In the genomic region with DNA sequence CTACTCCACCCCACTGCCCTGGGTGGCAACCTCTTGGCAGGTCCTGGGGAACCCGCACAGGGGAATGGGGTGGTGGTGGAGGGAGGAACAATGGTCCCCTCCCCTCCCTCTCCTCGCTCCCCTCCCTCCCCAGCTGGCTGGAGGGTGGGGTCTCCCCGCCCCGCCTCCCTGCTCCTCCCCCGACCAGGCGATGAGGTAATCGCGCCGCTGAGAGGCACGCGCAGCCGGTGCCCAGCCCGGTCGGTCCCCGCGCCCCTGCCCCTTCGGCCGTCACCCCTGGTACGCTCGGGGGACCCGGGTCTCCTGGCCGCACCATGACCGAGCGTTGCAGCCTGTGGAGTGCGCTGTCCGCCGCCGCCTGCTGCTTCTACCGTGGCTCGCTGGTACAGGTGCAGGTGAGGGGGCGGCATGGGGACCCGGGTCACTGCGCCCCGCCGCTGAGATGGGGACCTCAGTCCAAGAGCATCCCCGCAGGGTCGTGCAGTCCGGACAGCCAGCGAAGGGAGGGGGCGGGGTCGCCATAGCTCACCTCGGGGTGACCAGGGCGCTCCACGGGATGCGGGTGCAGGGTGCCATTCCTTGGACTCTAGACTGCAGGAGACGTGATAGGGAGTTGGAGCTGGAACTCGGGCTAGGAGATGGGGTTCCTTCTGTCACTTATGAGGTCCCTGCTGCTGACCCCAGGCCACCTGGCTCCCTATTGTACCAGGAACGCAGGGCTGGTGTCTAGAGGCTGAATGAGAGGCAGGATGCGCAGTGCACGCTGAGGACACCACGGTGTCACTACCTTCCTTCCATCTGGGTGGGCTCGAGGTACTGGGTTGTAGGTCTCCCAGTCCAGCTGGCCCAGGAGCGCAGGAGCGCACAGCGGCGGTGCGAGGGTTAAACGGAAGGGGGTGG, we compare ENCODE assay signal across 8 mouse cellular contexts. TPM values are rescaled to one million over a fixed set of nuclear protein-coding genes. Genes with fewer than 3 reads are reported as not detected.
A peak's percentile ranks its signal among the peaks of the same experiment; 100 is the strongest.
DNase-seq lines count a peak whose midpoint lies in the region; ATAC-seq and TF ChIP-seq lines count a peak whose summit lies in the region.

No protein-coding gene starts in this region.

- peak overlapping the region; percentile 95 for H3K9ac ChIP-seq in hindbrain, embryonic 13.5 days
- H3K9ac ChIP-seq in liver, adult 2 months (ENCODE audit: low read depth, low read length): peak overlapping the region; percentile 24; the same call in 1 of the 2 replicates
- peak overlapping the region; percentile 97 for H3K9ac ChIP-seq in midbrain, postnatal 0 days (replicated peaks; ENCODE audit: low read length, poor library complexity, severe bottlenecking)

- peak; percentile 70 for DNase-seq in MN1 (ENCODE audit: low spot score)
- peak; percentile 57 to 65 for DNase-seq in adrenal gland, postnatal 36 days
- DNase-seq in liver, adult 2 months (ENCODE audit: extremely low read depth, low read depth, low spot score): no peak
- DNase-seq in midbrain, postnatal 0 days (ENCODE audit: low spot score): peak; percentile 72
- DNase-seq in spleen, postnatal 10 days (ENCODE audit: low spot score in 2 of 2): no peak

- H3K9me3 ChIP-seq in hindbrain, embryonic 13.5 days: no peaks in the 10 kb centered on the region
- H3K9me3 ChIP-seq in midbrain, postnatal 0 days (ENCODE audit: low read length): no peaks in the 10 kb centered on the region

- H3K4me3 ChIP-seq in embryonic fibroblast, embryonic 13.5 days (ENCODE audit: insufficient read depth, low read length): peak overlapping the region; percentile 7
- peak overlapping the region; percentile 79 for H3K4me3 ChIP-seq in hindbrain, embryonic 13.5 days
- no peak overlapping the region; the same call in 1 of the 2 replicates for H3K4me3 ChIP-seq in liver, adult 2 months (ENCODE audit: insufficient read depth, low read depth, low read length)
- H3K4me3 ChIP-seq in midbrain, postnatal 0 days (ENCODE audit: low read depth, low read length): peak overlapping the region; percentile 86

- WGBS in hindbrain, embryonic 13.5 days: 6% methylated on average over 44 of the region's 58 CpGs
- WGBS in liver, adult 2 months: 12% methylated on average over 57 of the region's 58 CpGs
- WGBS in midbrain, postnatal 0 days: 2% methylated on average over 51 of the region's 58 CpGs

- TF ChIP-seq CTCF in embryonic fibroblast, embryonic 13.5 days (IDR thresholded peaks at IDR 0.05; ENCODE audit: borderline replicate concordance, insufficient read depth, low read length): no peak
- TF ChIP-seq CTCF in liver, adult 2 months (IDR thresholded peaks at IDR 0.05; ENCODE audit: low read depth, low read length): no peak
- TF ChIP-seq CTCF in midbrain, postnatal 0 days (IDR thresholded peaks at IDR 0.05): no peak

- no peaks in the 10 kb centered on the region for H3K4me1 ChIP-seq in embryonic fibroblast, embryonic 13.5 days (ENCODE audit: control insufficient read depth, insufficient read depth, low read length)
- H3K4me1 ChIP-seq in hindbrain, embryonic 13.5 days (replicated peaks): peaks cover 52% of the 10 kb centered on the region
- H3K4me1 ChIP-seq in liver, adult 2 months (ENCODE audit: control insufficient read depth, insufficient read depth, low read length): peaks cover under 1% of the 10 kb centered on the region; the same call in 1 of the 2 replicates
- H3K4me1 ChIP-seq in midbrain, postnatal 0 days (ENCODE audit: insufficient read depth, low read length): peaks cover 8% of the 10 kb centered on the region; the same call in 1 of the 2 replicates

- no peaks in the 10 kb centered on the region for H3K79me2 ChIP-seq in liver, adult 2 months (ENCODE audit: control insufficient read depth, insufficient read depth, low read length)

- peak overlapping the region; percentile 79 for H3K4me2 ChIP-seq in hindbrain, embryonic 13.5 days
- H3K4me2 ChIP-seq in midbrain, postnatal 0 days (ENCODE audit: low read depth, low read length, poor library complexity, severe bottlenecking): peak overlapping the region; percentile 71

- H3K27ac ChIP-seq in embryonic fibroblast, embryonic 13.5 days (ENCODE audit: insufficient read depth, low read length): no peak overlapping the region
- peak overlapping the region; percentile 94 for H3K27ac ChIP-seq in hindbrain, embryonic 13.5 days
- H3K27ac ChIP-seq in liver, adult 2 months (replicated peaks; ENCODE audit: insufficient read depth, low read depth, low read length): no peak overlapping the region
- H3K27ac ChIP-seq in midbrain, postnatal 0 days (ENCODE audit: low read depth, low read length): peak overlapping the region; percentile 93

- TF ChIP-seq POLR2A in embryonic fibroblast, embryonic 13.5 days (IDR thresholded peaks at IDR 0.05; ENCODE audit: low read depth, low read length): no peak
- no peak for TF ChIP-seq POLR2A in liver, adult 2 months (IDR thresholded peaks at IDR 0.05; ENCODE audit: extremely low read depth, insufficient read depth, low read length)

- peaks cover 32% of the 10 kb centered on the region for H3K36me3 ChIP-seq in hindbrain, embryonic 13.5 days
- no peaks in the 10 kb centered on the region for H3K36me3 ChIP-seq in liver, adult 2 months (ENCODE audit: control insufficient read depth, insufficient read depth, low read length)
- peaks cover 20% of the 10 kb centered on the region for H3K36me3 ChIP-seq in midbrain, postnatal 0 days (ENCODE audit: insufficient read depth, low read length)

- peak; percentile 50 for ATAC-seq in hindbrain, embryonic 13.5 days (ENCODE audit: low FRiP score)
- peak; percentile 60 for ATAC-seq in midbrain, postnatal 0 days (ENCODE audit: low FRiP score)
- no peak for ATAC-seq in megakaryocyte-erythroid progenitor cell, adult 5-6 weeks (replicated peaks; ENCODE audit: low FRiP score, low TSS enrichment, poor library complexity, severe bottlenecking)

- 0 out of 2 replicates have a peak, but pooled peaks cover 11% of the 10 kb centered on the region for H3K27me3 ChIP-seq in hindbrain, embryonic 13.5 days
- peaks cover 7% of the 10 kb centered on the region for H3K27me3 ChIP-seq in liver, adult 2 months (ENCODE audit: control insufficient read depth, insufficient read depth, low read length)
- H3K27me3 ChIP-seq in midbrain, postnatal 0 days (ENCODE audit: insufficient read depth, low read length): no peaks in the 10 kb centered on the region

RNA-seq across cellular contexts. Expression of gene 6330409D20Rik, which starts 0.7 kb away (rescaled TPM):
- not detected for total RNA-seq in adrenal gland, postnatal 36 days (2021)
- not detected in 2 replicates for polyA plus RNA-seq in embryonic fibroblast, embryonic 13.5 days (2011; ENCODE audit: insufficient read length, low read depth, missing spikeins)
- polyA plus RNA-seq in hindbrain, embryonic 13.5 days (2015; fragmentation: Nextera tagmentation; extraction: Ambion mirVana): 3.3 and 3.7 TPM in 2 replicates
- total RNA-seq in liver, adult 2 months (2014; rRNA removed): not detected in 2 replicates
- polyA plus RNA-seq in liver, adult 2 months (2012; rRNA removed): not detected in 2 replicates
- total RNA-seq in midbrain, postnatal 0 days (2014; rRNA removed): 2.5 and 3.8 TPM in 2 replicates
- 3.7 and 4.0 TPM in 2 replicates for polyA plus RNA-seq in midbrain, postnatal 0 days (2015; fragmentation: Nextera tagmentation; extraction: Ambion mirVana)
- total RNA-seq in megakaryocyte-erythroid progenitor cell, adult 5-6 weeks (2014; fragmentation: Nextera tagmentation): not detected in 2 replicates
- not detected in 2 replicates for total RNA-seq in megakaryocyte-erythroid progenitor cell, adult 5-6 weeks (2017)

RNA-seq across cellular contexts. Expression of gene Tor2a, which starts 15.5 kb away (rescaled TPM):
- total RNA-seq in adrenal gland, postnatal 36 days (2021): 10 to 100 TPM; 26.7 to 32.5 TPM
- 26.1 and 36.6 TPM in 2 replicates for polyA plus RNA-seq in embryonic fibroblast, embryonic 13.5 days (2011; ENCODE audit: insufficient read length, low read depth, missing spikeins)
- 54.2 and 54.4 TPM in 2 replicates for polyA plus RNA-seq in hindbrain, embryonic 13.5 days (2015; fragmentation: Nextera tagmentation; extraction: Ambion mirVana)
- total RNA-seq in liver, adult 2 months (2014; rRNA removed): 26.6 and 35.6 TPM in 2 replicates
- polyA plus RNA-seq in liver, adult 2 months (2012; rRNA removed): 72.6 and 77.4 TPM in 2 replicates
- 43.8 and 72.8 TPM in 2 replicates for total RNA-seq in midbrain, postnatal 0 days (2014; rRNA removed)
- polyA plus RNA-seq in midbrain, postnatal 0 days (2015; fragmentation: Nextera tagmentation; extraction: Ambion mirVana): 42.0 and 44.9 TPM in 2 replicates
- total RNA-seq in megakaryocyte-erythroid progenitor cell, adult 5-6 weeks (2014; fragmentation: Nextera tagmentation): 29.8 and 30.9 TPM in 2 replicates
- total RNA-seq in megakaryocyte-erythroid progenitor cell, adult 5-6 weeks (2017): 17.1 and 17.4 TPM in 2 replicates

RNA-seq across cellular contexts. Expression of gene Sh2d3c, which starts 20.7 kb away (rescaled TPM):
- 10 to 100 TPM; 13.0 to 18.9 TPM for total RNA-seq in adrenal gland, postnatal 36 days (2021)
- polyA plus RNA-seq in embryonic fibroblast, embryonic 13.5 days (2011; ENCODE audit: insufficient read length, low read depth, missing spikeins): 2.1 and 2.6 TPM in 2 replicates
- 41.8 and 50.5 TPM in 2 replicates for polyA plus RNA-seq in hindbrain, embryonic 13.5 days (2015; fragmentation: Nextera tagmentation; extraction: Ambion mirVana)
- total RNA-seq in liver, adult 2 months (2014; rRNA removed): 2.2 and 3.2 TPM in 2 replicates
- 7.5 and 10.4 TPM in 2 replicates for polyA plus RNA-seq in liver, adult 2 months (2012; rRNA removed)
- total RNA-seq in midbrain, postnatal 0 days (2014; rRNA removed): 43.7 and 46.2 TPM in 2 replicates
- polyA plus RNA-seq in midbrain, postnatal 0 days (2015; fragmentation: Nextera tagmentation; extraction: Ambion mirVana): 54.4 and 54.6 TPM in 2 replicates
- total RNA-seq in megakaryocyte-erythroid progenitor cell, adult 5-6 weeks (2014; fragmentation: Nextera tagmentation): 2.5 and 5.4 TPM in 2 replicates
- total RNA-seq in megakaryocyte-erythroid progenitor cell, adult 5-6 weeks (2017): 1.1 and 1.4 TPM in 2 replicates

RNA-seq across cellular contexts. Expression of gene Cdk9, which starts 28.6 kb away (rescaled TPM):
- 10 to 100 TPM; 74.7 to 76.3 TPM for total RNA-seq in adrenal gland, postnatal 36 days (2021)
- polyA plus RNA-seq in embryonic fibroblast, embryonic 13.5 days (2011; ENCODE audit: insufficient read length, low read depth, missing spikeins): 77.9 and 82.0 TPM in 2 replicates
- 74.9 and 81.9 TPM in 2 replicates for polyA plus RNA-seq in hindbrain, embryonic 13.5 days (2015; fragmentation: Nextera tagmentation; extraction: Ambion mirVana)
- total RNA-seq in liver, adult 2 months (2014; rRNA removed): 19.5 and 27.3 TPM in 2 replicates
- 46.6 and 63.7 TPM in 2 replicates for polyA plus RNA-seq in liver, adult 2 months (2012; rRNA removed)
- total RNA-seq in midbrain, postnatal 0 days (2014; rRNA removed): 88.1 and 92.4 TPM in 2 replicates
- 58.2 and 59.4 TPM in 2 replicates for polyA plus RNA-seq in midbrain, postnatal 0 days (2015; fragmentation: Nextera tagmentation; extraction: Ambion mirVana)
- total RNA-seq in megakaryocyte-erythroid progenitor cell, adult 5-6 weeks (2014; fragmentation: Nextera tagmentation): 95.7 and 133 TPM in 2 replicates
- 29.6 and 46.5 TPM in 2 replicates for total RNA-seq in megakaryocyte-erythroid progenitor cell, adult 5-6 weeks (2017)

RNA-seq across cellular contexts. Expression of gene Ttc16, which starts 33.9 kb away (rescaled TPM):
- total RNA-seq in adrenal gland, postnatal 36 days (2021): under 1 TPM; 0.10 to 0.20 TPM
- 0.40 and 0.67 TPM in 2 replicates for polyA plus RNA-seq in embryonic fibroblast, embryonic 13.5 days (2011; ENCODE audit: insufficient read length, low read depth, missing spikeins)
- polyA plus RNA-seq in hindbrain, embryonic 13.5 days (2015; fragmentation: Nextera tagmentation; extraction: Ambion mirVana): 0.56 and 1.8 TPM in 2 replicates
- under 0.01 and 0.07 TPM in 2 replicates for total RNA-seq in liver, adult 2 months (2014; rRNA removed)
- 0.10 and 0.22 TPM in 2 replicates for polyA plus RNA-seq in liver, adult 2 months (2012; rRNA removed)
- total RNA-seq in midbrain, postnatal 0 days (2014; rRNA removed): 0.90 and 3.2 TPM in 2 replicates
- 0.32 and 0.44 TPM in 2 replicates for polyA plus RNA-seq in midbrain, postnatal 0 days (2015; fragmentation: Nextera tagmentation; extraction: Ambion mirVana)
- not detected in 2 replicates for total RNA-seq in megakaryocyte-erythroid progenitor cell, adult 5-6 weeks (2014; fragmentation: Nextera tagmentation)
- total RNA-seq in megakaryocyte-erythroid progenitor cell, adult 5-6 weeks (2017): 1.6 TPM in 1 of 2 replicates, not detected in the other

Comparison
In these comparisons a context has a peak if more than half of its experiments do, and no peak if none do; other contexts are left out.
1. DNase-seq: peak in MN1 (single experiment), adrenal gland, postnatal 36 days (2 of 2) and midbrain, postnatal 0 days (single experiment); none in liver, adult 2 months (single experiment) and spleen, postnatal 10 days (0 of 2).
2. H3K27ac ChIP-seq: peak in hindbrain, embryonic 13.5 days (single experiment) and midbrain, postnatal 0 days (single experiment); none in embryonic fibroblast, embryonic 13.5 days (single experiment) and liver, adult 2 months (single experiment).
3. H3K9ac ChIP-seq: peak in every context shown above with its lines; median percentile 97 in midbrain, postnatal 0 days; 95 in hindbrain, embryonic 13.5 days; 24 in liver, adult 2 months.